ENCODE assay signal across 16 mouse cellular contexts in the genomic region with DNA sequence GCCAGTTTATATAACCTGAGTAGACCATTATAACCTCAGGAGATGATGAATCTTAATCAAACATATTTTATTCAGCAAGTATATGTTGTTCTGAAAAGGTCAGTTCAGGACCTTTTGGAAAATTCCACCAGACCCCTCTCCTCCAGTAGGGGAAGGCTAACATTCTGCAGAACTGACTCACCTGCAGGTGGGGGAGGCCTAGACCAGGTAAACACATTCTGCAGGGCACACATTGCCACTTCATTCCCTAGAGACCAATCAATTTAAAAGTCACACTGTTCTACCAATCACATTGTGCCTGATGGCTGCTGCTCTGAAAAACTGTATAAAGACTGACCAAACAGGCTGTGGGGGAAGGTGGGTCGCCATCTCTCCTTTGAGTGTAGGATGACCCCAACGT.
"Had no signal": no experiment of that assay in that cellular context is flagged by ENCODE, and none has a peak within 500 bp of the region (broad histone marks: within the 10 kb centered on the region; RNA-seq: fewer than 3 reads in every experiment).

No protein-coding gene starts in this region.

- H3K27ac ChIP-seq: neural tube, embryonic 12.5 days; neural tube, embryonic 13.5 days; neural tube, embryonic 15.5 days; stomach, embryonic 15.5 days had no signal

- H3K36me3 ChIP-seq: neural tube, embryonic 12.5 days; neural tube, embryonic 13.5 days; neural tube, embryonic 15.5 days; stomach, embryonic 15.5 days had no signal

- H3K9me3 ChIP-seq: neural tube, embryonic 12.5 days; neural tube, embryonic 13.5 days; neural tube, embryonic 15.5 days; stomach, embryonic 15.5 days had no signal

- H3K27me3 ChIP-seq: neural tube, embryonic 12.5 days; neural tube, embryonic 13.5 days; neural tube, embryonic 15.5 days; stomach, embryonic 15.5 days had no signal

- H3K9ac ChIP-seq: neural tube, embryonic 12.5 days; neural tube, embryonic 13.5 days; neural tube, embryonic 15.5 days; stomach, embryonic 15.5 days had no signal

- DNase-seq: retina, postnatal 1 day; right cerebral cortex, adult 18-20 months; right cerebral cortex, postnatal 14 days; right cerebral cortex, postnatal 25 days; right cerebral cortex, postnatal 4 days; spleen, adult 18-20 months; thymus, adult 18-20 months; thymus, adult 2 months; thymus, postnatal 14 days; thymus, postnatal 25 days; thymus, postnatal 36 days; thymus, postnatal 4 days had no signal

- H3K4me2 ChIP-seq: neural tube, embryonic 12.5 days; neural tube, embryonic 13.5 days; neural tube, embryonic 15.5 days; stomach, embryonic 15.5 days had no signal

- H3K4me1 ChIP-seq: neural tube, embryonic 12.5 days; neural tube, embryonic 13.5 days; neural tube, embryonic 15.5 days; stomach, embryonic 15.5 days had no signal

- H3K4me3 ChIP-seq: neural tube, embryonic 12.5 days; neural tube, embryonic 13.5 days; neural tube, embryonic 15.5 days; stomach, embryonic 15.5 days had no signal
